Mouse (Mus musculus): ENCODE measurements around the gene Grin2a.

DNA sequence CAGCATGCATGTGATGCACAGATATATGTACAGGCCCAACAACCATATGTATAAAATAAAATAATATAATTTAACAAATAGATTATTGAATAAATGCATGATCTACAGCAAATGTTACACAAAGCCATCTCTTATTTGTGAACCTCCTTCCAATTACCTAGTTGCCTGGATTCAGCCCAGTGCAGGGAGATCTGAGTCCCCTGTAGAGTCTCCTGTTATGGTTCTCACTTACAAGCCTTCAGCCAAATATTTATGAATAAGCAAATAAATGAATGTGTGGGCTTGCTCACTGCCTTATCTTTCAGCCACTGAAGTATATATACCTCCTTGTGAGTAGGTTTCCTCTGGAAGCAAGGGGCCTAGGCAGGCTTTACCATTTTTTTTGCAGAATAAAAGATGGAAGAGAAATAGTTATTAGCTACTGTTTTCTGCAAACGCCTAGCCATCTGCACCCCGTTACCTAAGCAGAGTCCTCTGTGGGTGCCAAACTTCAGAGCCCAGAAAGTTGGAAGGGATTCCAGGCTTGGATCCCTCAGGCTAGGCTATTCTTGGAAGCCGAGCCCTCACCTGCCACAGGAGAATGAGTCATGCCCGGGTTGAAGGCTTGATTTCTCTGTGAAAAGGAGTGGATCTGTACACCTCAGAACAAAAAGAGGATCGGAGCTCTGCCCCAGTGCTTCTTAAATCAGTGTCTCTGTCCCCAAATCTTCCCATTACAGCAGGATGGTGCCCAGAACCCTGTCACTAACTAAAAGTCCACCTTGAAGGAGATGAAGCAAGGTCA is 92.5 kb downstream of the Grin2a start:
- no peak for TF ChIP-seq EP300 (IDR thresholded peaks at IDR 0.05; ENCODE audit: low read depth)
- no peak for TF ChIP-seq CTCF (IDR thresholded peaks at IDR 0.05; ENCODE audit: low read depth)

Measured in liver, embryonic 14.5 days (tissue).